Mouse (Mus musculus): Measurements from ENCODE around the gene Spock2.

Gene Spock2

DNA sequence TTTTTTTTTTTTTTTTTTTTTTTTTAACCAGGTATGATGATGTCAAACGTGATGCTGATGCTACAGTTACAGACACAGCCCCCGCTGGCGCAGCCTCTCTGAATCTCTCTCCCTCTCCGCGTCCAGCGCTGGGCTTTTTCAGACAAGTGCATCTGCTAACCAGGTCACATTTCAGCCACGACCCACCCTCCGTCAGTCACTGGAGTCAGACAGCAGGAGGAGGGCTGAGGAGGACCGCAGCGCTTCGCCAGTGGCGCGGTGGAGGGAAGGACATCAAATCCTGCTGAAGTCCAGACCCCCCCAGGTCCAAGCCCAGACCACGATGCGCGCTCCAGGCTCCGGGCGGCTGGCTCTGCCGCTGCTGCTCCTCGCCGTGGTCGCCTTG, at the start of gene Spock2:
Gene Spock2, plus strand, starts transcription at position 74 of the 385 bp plus-strand sequence.
- peak; percentile 17 for DNase-seq (ENCODE audit: low spot score)

DNA sequence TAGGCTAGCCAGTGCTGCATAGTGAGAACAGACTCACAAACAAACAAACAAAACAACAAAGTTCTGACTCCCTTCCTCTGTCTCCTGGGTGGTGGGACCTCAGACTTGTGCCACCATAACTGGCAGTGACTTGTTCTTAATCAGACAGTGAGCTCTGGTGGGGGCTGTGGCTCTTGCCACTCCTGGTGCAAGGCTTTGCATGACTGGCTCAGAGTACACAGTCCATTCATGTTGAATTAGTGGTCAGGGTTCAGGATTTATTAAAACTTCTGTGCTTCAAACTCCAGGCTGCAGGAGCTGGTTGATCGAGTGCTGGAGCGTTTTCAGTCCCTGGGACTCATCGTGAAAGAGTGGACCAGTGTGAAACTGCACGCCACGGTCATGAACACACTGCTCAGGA, 43.8 kb upstream of the Spock2 start:
- DNase-seq (ENCODE audit: low spot score), result no peak

DNA sequence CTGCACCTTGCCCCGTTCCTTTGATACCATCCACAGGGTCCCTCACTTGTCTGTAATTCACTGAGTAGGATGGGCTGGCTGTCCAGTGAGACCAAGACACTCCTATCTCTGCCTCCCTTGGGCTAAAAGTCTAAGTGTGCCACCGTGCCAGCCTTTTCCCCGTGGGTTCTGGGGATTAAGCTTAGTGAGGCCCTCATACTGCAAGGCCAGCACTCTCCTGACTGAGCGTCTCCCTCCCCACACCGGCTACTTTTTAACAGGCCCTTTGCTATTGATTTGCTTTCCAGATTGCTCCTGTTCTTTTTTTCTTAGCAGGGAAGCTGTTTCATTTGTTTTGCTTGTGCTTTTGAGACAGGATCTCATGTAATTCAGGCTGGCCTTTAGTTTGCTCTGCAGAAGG, 43.1 kb upstream of the Spock2 start:
- DNase-seq (ENCODE audit: low spot score), result peak; percentile 8

DNA sequence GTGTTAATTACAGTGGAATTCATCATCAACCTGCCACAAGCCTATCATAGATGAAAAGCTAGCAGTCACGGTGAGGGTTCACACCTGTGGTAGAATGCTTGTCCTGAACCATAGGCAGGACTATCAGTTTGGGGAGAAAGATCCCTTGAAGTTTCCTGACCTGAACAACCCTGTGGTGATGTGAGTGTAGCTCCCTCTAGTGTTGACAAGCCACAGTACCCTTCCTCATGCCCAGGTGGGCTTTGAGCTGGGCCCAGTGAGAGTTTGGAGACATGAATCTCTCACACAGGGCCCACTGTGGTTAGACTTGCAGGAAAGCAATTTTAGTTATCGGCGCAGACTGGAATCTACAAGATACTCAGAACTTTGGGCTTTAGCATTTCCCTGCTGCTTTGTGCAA, 39.5 kb upstream of the Spock2 start:
- DNase-seq (ENCODE audit: low spot score), result no peak

DNA sequence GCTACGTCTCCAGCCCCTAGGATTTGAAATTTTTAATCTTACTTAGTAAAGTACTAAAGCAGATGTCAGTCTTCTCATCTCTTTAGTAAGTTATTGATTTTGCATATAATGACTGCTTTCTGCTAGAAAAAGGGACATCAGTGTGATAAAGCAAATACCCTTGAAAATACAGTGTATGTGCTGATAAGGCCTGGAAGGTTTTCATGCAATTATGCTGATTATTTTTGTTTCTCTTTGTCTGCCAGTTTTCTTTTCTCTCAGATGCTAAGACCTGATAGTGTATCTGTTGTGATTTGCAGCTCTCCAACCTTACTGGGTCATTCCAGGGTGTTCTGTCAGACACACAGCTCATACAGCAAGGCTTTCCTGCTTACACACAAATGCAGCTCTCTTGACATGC, 30.9 kb upstream of the Spock2 start:
- no peak for DNase-seq (ENCODE audit: low spot score)

DNA sequence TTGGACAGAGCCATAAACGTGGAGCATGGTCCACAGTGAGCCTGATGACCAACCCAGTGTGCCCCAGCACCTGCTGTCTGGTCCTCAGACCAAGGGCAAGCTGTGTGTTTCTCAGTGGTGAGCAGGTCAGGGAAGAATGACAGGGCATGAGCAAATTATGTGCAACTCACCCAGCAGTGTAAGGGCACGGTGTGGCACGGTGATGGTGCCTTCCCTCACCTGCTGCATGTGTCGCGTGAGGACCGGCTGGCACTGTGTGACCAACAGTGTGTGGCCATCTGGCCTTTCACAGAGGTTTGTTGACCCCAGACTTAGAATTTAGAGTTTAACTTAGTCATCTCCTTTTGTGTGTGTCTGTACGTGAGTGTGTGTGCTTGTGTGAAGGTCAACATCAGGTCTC, 28.8 kb upstream of the Spock2 start:
- DNase-seq (ENCODE audit: low spot score), result no peak

DNA sequence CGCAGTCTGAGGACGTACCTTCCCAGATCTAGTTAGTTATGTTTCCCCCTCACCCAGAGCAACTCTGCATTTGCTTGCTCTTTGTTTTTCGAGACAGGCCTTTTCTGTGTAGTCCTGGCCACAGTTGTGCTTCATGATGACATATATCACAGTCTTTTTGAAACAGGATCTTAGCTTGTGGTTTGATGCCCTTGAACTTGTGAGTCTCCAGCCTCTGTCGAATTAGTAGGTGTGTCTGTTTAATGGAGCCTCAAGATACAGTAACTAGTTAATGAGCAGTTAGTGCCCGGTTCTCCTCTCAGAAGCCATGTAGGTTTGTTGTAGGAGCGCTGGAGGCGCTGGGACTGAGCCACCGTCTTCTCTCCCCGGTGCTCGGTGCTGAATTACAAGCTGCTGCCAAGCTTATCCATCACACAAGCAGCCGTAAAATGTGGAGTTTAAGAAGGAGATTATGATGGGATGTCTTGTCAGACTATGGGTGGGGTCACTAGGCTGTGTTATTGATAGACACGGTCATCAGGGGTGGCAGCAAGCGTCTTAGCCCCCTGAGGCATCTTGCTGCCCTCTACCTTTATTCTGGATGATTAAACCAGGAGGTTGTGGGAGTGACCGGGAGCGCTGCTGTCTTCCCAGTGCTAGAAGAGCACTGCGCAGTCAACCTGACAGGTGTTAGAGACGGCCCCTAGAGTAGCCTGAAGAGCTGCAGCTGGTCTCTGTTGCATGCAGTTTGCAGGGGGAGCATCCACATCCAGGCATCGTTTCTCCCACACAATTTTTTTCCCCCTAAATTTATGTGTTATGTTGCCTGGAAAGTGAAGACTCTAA, 28.1 kb upstream of the Spock2 start:
- DNase-seq (ENCODE audit: low spot score), result no peak

DNA sequence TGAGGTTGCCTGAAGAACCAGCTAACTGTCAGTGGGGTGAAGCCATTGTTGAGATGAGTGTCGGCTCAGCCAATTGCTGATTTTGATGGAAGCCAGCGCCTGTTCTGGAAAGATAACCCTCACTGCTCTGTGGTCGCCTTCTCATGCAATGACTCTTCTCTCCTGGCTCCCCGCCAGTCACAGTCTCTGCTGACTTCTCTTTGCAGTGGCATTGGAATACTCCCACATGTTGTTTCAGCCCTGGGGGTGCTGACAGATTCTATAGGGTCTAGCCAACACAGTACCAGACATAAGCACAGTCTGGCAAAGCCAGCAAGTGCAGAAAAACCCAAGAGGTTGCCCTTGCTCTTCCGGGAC, 27.5 kb upstream of the Spock2 start:
- DNase-seq (ENCODE audit: low spot score), result no peak

DNA sequence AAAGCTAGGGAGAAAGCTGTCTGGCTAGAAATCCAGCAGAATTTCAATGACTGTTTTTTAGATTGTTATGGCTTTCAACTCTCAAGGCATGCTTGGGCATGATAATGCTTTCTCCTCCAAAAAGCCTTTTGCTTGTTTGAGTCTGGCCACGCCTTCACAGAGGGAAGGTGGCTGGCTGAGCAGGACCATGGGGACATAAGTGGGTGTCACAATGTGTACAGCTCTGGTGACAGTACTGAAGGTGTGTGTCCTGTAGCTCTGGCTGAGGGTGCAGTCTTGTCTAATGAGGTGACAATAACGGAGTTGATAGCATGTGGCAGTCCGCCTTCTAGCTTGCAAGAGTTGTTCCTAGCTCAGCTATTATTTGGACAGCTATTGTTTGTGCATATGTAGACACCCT, 25.8 kb upstream of the Spock2 start:
- DNase-seq (ENCODE audit: low spot score), result no peak

DNA sequence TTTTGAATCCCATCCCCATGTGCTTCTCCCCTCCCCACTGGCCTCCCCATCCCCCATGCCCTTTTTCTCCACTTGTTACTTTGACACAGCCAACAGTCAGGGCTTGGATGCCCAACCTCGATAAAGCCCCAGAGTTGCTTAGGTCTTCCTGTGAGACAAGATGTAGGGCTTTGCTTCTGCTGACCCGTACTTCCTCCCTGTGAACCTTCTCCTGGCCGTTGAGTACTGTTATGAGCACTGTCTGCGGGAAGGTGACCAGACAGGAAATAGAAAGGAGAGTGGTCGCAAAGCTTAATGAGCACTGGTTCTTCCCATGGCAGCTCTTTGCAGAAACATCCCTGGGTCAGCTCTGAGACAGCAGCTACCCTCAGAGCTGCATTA, 25.4 kb upstream of the Spock2 start:
- DNase-seq (ENCODE audit: low spot score), result no peak

DNA sequence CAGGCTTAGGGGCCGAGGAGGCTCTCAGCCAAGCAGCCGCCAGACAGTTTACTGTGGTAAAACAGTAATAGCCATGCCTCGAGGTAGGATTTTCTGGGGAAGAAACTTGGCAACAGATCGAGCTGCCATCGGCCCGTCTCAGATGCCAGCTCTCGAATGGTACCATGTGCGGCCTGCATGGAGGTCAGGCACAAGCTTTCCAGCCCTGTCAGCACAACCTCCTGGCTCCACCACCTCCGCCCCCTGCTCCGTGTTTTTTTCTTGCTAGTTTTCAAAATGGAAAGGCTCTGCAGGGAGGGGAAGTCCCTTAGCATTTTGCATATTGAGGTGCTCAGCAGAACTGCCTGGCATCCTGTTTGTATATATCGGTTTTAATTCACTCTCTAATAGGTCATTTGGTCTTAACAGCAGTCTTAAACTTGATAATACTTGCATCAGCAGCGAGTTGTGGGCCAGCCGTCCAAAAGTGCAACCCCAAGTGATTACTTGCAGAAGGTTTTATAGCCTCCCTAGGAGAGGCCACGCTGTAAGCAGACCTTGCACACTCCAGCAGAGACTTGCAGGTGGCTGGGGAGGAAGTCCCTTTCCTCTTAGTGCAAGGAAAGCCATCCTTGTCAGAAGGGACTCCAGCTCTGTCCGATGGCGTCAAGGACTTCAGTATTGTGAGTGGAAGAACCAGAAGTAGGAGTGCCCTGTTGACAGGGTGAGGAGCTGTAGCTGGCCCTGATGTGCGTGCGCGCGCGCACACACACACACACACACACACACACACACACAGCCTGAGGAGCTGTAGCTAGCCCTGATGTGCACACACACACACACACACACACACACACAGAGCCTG, 24.8 kb upstream of the Spock2 start:
- DNase-seq (ENCODE audit: low spot score), result no peak

DNA sequence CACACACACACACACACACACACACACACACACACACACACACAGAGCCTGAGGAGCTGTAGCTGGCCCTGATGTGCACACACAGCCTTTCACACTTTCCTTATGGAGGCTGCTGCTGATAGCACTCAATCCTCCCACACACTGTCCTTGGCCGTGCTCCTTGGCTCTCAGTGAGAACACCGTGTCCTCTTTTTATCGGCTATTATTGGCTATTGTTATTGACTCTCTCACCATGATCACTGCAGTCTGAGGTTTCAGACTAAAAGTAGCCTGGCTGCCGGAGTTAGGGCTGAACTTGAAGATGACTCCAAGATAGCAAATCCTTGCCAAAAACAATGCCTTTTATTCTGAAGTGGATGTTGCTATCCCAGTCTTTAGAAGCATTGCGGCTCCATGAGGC, 24.1 kb upstream of the Spock2 start:
- no peak for DNase-seq (ENCODE audit: low spot score)

DNA sequence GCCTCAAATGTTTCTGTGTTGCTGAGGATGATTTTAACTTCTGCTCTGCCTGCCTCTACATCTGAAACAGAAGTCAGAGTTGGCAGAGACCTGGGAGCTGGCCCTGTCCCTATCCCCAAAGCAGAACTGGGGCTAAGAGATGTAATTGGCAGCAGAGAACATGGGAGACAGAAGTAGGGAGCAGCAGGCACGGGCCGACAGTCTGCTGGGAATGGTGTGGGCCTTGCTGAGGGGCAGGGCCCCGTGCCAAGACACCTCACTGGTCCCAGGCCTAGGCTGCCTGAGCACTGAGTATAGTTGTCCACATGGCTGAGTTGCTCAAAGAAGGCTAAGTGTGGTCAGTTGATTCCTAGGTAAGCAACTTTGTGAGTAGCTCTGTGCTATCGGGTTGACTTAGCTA, 22.0 kb upstream of the Spock2 start:
- no peak for DNase-seq (ENCODE audit: low spot score)

DNA sequence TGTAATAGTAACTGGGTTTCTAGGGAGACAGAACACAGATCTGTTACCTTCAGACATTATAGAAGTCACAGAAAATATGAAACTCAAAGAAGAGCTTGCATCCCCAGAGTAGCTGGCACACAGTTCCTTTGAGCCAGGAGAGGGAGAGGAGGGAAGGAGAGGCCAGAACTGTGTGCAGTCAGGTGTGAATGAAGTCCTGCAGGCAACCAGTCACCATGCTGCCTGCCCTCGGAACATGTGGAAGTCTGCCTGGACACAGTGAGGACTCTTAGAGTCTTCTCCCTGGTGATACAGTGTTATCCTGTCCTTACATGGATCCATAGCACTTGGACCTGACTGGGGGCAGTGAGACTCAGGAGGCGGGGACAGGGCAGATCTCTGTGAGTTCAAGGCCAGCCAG, 13.7 kb upstream of the Spock2 start:
- DNase-seq (ENCODE audit: low spot score), result no peak

DNA sequence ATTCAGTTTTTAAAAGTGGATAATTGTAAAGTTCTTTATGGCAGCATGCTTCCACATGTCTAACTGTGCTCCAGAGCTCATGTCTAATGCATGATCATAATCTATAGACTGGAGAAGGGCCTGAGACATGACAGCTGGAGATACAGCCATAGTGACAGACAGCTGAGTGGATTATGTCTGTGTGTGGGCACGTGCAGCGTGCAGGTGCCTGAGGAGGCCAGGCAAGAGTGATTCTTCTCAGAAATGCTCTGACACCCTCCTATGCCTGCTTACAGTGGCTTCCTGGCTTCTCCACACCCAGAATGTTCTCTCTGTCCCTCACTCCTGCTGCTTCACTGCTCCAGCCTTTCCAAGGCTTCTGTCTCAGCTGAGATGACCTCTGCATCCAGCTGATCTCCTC, 12.3 kb upstream of the Spock2 start:
- no peak for DNase-seq (ENCODE audit: low spot score)

DNA sequence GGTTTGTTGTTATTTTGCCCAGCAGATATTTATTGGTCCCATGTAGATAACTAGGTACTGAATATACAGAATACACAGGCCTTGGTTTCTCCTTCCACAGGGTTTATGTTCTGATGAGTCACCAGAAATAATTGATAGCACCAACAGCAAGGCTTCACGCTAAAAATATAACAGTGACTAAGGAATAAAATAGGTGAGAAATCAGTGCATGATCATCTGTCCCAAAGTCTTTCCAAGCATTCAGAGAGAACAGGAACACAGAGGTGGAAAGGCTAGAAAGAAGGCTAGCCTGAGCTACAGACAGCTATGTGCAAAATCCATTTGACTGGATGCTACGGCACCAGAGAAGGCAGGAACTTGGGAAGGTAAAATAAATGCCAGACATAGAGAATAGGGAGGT, 10.5 kb upstream of the Spock2 start:
- DNase-seq (ENCODE audit: low spot score), result no peak

DNA sequence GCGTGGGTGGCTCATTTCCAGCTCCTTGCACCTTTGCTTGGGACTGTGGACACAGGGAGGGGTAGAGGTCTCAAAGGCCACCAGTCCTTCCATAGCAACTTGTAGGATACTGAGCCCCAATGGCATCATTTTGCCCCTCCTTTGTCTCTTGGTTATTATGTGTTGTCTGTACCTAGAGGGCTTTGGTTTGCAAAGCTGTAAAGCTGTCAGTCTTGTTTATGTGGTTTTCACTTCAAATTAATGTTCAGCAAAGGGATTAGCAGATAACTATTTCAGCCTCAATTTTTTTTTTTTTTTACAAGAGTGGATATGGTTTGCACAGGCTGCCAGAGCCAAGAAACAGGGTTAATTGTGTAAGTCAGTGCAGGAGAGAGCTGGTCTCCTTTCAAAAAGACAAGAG, 9.7 kb upstream of the Spock2 start:
- no peak for DNase-seq (ENCODE audit: low spot score)

DNA sequence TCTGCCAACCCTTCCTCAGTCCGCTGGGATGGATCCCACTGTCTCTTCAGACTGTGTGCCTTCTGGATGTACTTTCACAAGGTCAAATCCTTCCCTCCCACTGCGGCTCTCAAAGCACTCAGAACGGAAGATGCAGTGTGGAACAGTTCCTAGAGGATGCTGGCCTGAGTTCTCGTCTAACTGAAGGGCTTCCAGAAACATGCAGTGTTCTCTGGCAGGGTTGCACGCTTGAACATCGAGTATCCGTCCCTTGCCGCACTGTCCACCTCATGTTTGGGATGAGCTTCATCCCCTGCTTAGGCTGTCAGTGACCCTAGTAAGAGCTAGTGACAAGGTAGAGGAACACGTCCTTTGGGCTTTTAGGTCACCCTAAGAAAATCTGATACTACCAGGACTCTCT, 8.9 kb upstream of the Spock2 start:
- no peak for DNase-seq (ENCODE audit: low spot score)

DNA sequence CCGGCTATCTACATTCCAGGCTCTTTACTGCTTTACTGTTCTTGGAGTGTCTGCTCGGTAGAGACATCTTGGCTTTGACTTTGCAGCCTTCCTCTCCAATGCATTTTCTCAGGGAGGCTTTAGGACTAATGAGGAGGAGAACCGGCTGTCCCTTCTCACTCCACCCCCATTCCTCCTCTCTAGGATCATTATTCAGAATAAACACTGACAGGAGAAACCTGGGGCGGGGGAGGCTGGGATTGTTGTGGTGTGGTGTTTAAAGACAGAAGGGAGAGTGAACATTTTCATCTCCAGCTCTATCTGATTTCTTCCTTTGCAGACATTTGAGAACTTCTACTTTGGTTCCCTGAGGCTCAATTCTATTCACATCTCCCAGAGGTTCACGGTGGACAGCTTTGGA, 8.2 kb upstream of the Spock2 start:
- no peak for DNase-seq (ENCODE audit: low spot score)

DNA sequence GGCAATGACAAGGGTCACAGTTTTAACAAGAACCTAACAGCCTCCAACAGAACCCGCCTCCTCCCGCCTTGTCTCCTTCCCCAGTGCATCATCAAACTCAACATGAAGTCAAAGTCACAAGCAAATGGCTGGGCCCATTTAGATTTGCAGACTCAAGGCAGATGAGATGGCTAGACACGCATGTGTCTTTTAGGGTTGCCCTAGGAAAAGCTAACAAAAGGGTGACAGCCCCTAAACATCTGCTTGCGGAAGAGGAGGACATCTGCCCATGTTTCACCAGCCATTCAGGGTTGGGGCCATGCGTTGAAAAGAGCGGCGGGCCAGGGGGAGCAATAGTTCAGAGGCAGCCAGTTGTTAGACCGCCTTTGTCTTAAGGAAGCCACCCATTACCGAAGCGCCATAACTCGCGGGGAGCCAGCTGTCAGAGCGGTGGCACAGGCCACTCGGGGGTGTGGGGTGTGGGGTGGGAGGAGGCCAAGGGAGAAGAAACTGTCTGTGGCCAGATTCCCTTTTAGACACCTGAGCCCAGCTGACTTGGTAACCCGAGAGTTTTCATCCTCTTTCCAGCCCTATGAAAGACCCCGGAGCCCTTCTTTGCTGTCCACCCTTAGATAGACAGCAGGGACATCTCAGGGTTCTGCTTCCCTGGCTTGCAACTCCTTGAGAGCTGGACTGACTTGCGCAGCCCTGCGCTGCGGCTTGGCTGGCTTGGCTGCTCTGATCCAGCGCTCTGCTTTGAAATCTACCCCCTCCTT, 451 bp upstream of the Spock2 start:
- DNase-seq (ENCODE audit: low spot score), result no peak

DNA sequence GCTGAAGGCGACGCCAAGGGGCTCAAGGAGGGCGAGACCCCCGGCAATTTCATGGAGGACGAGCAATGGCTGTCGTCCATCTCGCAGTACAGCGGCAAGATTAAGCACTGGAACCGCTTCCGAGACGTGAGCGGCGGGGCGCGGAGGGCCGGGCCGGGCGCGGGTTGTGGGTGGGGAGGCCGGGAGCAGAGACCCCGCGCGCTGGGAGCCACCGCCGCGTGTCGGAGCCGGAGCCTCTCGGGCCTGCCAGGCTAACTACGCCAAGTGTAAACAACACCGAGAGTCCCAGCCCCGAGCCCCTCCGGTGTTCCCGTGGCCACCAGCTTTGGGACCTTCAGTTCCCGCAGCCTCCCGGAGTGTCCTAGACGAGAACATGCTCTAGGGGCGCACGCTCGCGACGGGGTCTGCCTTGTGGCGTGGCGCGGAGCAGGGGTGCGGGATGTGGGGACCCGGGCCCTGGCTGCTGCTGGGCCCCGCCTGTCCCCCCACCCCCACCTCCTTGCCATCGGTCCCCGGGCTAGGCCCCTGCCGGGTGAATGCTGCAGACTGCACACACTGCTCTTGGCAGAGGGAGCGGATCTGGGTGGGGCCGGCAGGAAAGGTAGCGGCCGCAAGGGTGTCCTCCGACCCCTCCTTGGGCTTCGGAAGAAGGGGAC, 640 bp downstream of the Spock2 start:
- no peak for DNase-seq (ENCODE audit: low spot score)

DNA sequence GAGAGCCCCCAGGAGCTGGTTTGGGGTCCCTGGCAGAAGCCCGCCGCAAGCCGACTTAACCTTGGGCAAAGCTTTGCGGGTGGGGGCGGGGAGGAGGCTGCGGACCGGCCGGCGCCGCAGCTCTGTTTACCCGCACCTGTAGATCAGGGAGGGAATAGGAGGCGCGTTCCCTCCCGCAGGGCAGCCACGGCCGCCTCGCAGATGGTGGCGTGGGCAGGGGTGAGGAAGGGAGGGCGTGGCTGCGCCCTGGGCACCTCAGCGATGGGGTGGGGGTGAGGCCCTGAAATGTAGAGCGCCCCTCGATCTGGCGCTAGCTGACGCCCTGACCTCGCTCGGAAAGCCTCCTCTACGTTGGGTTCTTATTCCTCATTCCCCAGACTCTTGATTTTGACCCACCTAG, 1.4 kb downstream of the Spock2 start:
- DNase-seq (ENCODE audit: low spot score), result no peak

Data from yolk sac, embryonic 10.5 days (tissue).